Mouse (Mus musculus): ENCODE results near the gene 1500011B03Rik. TPM values are rescaled to one million over a fixed set of nuclear protein-coding genes. Genes with fewer than 3 reads are reported as not detected.

Gene 1500011B03Rik
- total RNA-seq, 2 experiments from 2014 or later, result 162 to 169 TPM

DNA sequence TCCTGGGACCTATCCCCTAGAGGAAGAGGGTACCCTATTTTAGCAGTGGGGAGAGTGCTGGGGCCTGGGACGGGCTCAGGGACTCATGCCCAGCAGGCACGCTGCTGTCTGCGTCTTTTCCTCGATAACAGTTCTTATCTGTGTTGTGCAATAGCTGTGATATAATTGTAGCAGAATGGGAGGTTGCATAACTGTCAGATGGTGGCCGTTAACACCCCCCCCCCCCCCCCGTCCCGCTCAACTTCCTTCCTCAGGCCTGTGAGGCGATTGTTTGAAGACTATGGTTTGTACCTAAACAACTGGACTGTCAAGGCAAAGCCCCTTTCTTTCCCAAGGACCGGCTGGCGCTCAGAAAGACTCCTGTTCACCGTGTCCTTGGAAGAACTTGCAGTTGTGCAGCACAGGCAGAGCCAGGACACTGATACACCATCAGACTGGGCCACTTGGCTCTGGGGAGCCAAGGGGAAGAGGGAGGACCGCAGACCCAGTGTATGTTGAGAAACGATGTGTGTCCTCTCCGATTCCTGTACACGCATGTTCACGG, 38.6 kb downstream of the 1500011B03Rik start:
- DNase-seq (ENCODE audit: low spot score in 2 of 2), result no peak

DNA sequence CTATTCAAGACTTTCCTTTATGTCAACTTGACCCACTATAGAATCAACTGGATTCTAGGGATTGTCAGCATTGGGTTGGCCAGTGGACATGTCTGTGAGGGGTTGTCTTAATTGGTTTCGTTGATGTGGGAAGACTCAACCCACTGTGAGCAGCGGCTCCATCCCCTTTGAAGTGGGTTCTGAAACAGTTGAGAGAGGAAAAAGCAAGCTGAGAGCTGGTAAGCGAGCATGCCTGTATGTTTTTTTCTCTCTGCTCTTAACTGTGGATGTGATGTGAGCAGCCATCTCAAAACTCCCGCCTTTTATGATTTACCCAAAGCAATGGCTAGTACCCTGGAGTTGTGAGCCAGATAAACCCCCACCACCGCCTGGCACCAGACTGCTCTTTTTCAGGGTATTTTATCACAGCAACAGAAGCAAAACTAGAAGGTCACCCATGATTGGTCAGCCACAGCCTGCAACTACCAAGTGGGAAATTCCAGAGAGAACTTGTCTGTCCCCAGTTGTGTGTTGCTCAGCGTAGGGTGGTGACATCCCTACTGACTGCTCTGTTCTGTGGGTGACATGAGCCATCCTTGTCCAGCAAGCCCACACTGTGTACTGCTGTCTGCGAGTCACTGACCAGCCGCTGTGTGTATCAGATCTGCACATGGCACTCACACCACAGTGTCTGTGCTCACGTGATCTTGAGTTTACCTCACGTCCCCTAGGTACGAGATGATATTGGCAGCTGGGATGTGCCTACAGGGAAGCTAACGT, 39.7 kb downstream of the 1500011B03Rik start:
- DNase-seq (ENCODE audit: low spot score in 2 of 2), result no peak

GRCm38 (mm10) chr5:114782991-114783390, 40.3 kb downstream of the 1500011B03Rik start:
- DNase-seq (ENCODE audit: low spot score in 2 of 2), result no peak

GRCm38 (mm10) chr5:114780912-114781311, 42.4 kb downstream of the 1500011B03Rik start:
- no peak for DNase-seq (ENCODE audit: low spot score in 2 of 2)

DNA sequence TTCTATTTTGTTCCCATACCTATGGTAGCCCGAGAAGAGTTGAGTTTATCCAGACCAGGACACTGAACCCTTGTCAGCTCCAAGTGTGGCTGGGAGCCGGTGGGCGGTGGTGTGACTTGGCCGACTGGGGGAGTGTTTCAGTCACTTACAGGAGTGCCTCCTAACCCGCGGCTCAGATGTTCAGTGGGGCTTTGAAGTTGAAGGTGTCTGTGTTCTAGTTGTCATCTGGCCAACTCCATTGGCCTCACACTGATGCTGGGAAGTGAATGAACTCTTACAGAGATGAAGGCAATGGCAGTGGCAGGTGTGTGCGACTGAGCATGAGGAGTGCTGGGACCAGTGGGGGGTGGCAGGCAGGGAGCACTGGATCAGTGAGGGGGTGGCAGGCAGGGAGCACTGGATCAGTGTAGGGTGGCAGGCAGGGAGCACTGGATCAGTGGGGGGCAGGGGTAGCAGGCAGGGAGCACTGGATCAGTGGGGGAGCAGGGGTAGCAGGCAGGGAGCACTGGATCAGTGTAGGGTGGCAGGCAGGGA, 43.2 kb downstream of the 1500011B03Rik start:
- no peak for DNase-seq (ENCODE audit: low spot score in 2 of 2)

DNA sequence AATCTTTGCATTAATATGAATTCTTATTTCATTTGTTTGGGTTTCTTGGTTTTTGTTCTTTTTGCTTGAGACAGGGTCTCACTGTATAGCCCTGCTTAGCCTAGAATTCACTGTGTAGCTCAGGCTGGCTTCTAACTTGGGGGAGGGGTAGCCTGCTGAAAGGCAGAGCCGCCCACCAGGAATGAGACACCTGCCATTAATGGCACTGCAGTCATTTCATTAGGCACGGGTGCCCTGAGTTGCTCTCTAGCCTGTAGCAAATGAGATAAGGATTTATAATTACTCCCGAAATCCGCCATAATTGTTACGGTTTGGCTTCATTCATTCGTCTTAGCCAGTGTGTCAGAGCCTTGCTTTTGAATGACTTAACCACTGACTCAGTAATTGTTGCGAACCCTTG, 47.1 kb downstream of the 1500011B03Rik start:
- peak in 1 of 2 experiments; percentile 63 for DNase-seq (ENCODE audit: low spot score in 2 of 2)

- peak in 1 of 2 experiments; percentile 34 for DNase-seq (ENCODE audit: low spot score in 2 of 2)
Measured at GRCm38 (mm10) chr5:114775056-114775979, 48.0 kb downstream of the 1500011B03Rik start, which contains the start of gene Git2. Gene Git2 (minus strand): TSS chr5:114775517.

- peak; percentile 92 to 94 for DNase-seq (ENCODE audit: low spot score in 2 of 2)
Measured at GRCm38 (mm10) chr5:114774403-114775051, 48.7 kb downstream of the 1500011B03Rik start, which contains the start of gene Ankrd13a. Gene Ankrd13a (plus strand): TSS chr5:114774677.

DNA sequence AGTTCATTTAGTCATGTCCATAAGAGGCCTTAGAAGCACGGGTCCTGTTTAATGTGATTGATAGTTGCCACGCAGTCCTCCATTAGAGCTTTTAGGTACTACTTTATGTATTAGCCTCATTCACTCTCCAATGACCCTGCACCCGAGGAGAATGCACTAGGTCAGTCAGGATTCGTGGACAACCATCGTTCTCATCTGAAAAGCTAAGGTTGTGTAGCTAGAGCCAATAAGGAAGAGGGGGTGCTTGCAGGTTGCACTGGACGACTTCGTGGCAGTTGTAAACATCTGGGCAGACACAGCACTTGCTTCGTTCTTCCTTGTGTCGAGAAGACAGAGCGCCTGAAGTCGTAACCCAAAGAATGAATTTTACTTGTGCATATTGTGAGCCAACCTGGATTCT, 49.5 kb downstream of the 1500011B03Rik start:
- no peak for DNase-seq (ENCODE audit: low spot score in 2 of 2)

DNA sequence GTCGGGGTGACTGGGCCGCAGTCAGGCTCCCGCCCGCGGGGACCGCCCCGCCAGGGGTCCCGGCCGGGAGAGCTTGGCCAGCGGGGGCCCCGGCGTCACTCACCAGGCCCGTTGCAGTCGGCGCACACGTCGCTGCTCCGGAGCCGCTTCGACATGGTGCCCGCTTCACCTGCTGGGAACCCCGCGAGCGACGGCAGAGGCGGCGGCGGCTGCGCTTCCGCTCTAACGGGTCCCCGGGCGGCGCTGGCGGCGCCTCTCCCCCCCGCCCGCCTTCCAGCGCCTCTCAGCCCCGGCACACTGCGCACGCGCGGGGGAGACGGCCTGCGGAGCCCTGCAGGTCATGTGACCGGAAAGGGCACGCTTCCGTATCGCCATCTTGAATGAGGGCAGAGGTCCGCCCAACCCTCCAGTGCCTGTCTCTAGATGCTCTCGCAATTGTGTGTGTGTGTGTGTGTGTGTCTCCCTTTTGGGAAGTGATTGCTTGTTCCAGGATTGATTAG, 50.0 kb downstream of the 1500011B03Rik start:
- DNase-seq (ENCODE audit: low spot score in 2 of 2), result peak; percentile 94 to 98

DNA sequence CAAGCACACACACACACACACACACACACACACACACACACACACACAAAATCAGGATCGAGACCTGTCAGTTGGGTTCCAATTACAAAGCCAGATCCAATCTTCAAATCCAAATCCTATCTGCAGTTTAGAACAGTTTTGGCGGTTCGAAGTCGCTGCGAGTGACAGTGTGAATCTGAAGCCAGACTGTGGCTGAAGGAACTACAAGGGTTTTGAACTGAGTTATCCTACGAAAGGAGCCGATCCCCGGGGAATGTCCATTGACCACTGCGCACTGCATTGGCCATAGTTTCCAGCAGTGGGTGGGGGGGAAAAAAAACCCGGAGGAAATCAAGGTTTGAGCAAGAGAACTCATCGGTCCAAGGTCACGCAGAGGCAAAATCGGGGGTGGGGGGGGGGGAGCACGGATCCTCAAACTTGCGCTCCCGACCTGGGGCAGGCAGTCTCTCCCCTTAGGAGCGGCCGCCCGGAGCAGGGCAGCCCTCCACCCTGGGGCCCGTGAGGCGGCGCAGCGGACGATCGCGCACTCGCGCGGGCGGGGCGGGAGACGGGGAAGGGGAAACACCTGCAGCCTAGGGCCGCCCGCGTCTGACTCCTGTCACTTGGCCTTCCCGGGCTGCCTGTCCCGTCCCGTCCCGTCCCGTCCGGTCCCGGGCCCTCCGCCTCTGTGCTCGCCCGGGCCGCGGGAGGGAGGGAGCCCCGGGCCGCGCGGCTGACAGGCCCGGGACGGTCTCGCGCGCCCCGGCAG, 50.6 kb downstream of the 1500011B03Rik start:
- DNase-seq (ENCODE audit: low spot score in 2 of 2), result no peak

DNA sequence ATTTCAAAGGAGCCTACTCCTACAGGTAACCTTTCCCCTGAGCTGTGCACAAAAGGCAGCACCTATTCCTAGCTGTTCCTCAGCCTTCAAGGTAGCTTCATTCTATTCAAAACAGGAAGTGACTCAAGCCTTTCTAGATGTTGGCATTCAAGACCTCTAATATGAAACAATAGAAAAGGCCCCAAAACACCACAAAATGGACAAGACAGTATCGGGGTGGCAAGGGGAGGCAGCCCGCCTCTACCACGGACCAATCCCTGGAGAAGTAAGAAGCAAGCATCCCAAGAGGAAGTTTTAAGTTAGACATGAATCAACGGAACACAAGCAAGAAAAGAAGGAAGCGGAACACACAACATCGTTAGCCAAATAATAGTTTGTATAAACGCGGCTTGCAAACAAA, 51.5 kb downstream of the 1500011B03Rik start:
- no peak for DNase-seq (ENCODE audit: low spot score in 2 of 2)

DNA sequence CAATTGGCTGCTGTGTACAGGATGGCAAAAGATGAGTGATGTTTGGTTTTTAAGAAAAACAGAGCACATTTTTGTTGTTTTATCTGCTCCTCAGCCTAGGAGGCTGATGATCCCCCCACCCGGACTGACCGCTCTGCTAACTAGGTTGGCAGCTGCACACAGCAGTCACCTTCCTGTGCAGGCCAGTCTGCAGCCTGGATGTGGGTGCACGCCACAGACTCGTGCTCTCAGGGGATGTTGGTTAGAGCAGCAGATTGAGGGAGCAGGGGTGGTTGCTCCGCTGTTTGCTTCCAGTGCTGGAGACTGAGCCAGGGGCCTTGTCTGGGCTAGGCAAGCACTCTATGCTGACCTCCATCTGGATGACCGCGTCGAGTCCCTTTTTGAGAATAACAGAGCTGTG, 53.5 kb downstream of the 1500011B03Rik start:
- DNase-seq (ENCODE audit: low spot score in 2 of 2), result no peak

- DNase-seq (ENCODE audit: low spot score in 2 of 2), result no peak
Measured at GRCm38 (mm10) chr5:114767185-114767584, 56.1 kb downstream of the 1500011B03Rik start.

- DNase-seq (ENCODE audit: low spot score in 2 of 2), result no peak
Measured at GRCm38 (mm10) chr5:114766686-114767085, 56.6 kb downstream of the 1500011B03Rik start.

- DNase-seq (ENCODE audit: low spot score in 2 of 2), result no peak
Measured at GRCm38 (mm10) chr5:114764812-114765735, 58.2 kb downstream of the 1500011B03Rik start.

DNA sequence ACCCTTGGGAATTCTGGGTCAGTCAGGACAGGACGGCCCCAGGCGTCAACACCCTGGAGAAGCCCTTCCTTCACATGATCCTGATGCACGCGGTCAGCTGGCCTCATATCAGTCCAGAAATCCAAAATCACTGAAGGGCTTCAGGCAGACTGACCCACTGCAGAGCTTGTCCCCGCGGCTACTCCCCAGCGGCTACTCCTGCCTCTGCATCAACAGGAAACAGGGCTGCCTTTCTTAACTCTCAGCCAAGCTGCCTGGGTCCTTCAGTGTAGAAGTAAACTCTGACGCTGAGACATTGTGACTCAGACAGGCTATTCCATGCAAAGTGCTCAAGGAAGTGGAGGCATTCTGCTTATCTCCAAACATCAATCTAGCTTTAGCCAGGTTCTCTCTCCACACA, 61.3 kb downstream of the 1500011B03Rik start:
- no peak for DNase-seq (ENCODE audit: low spot score in 2 of 2)

DNA sequence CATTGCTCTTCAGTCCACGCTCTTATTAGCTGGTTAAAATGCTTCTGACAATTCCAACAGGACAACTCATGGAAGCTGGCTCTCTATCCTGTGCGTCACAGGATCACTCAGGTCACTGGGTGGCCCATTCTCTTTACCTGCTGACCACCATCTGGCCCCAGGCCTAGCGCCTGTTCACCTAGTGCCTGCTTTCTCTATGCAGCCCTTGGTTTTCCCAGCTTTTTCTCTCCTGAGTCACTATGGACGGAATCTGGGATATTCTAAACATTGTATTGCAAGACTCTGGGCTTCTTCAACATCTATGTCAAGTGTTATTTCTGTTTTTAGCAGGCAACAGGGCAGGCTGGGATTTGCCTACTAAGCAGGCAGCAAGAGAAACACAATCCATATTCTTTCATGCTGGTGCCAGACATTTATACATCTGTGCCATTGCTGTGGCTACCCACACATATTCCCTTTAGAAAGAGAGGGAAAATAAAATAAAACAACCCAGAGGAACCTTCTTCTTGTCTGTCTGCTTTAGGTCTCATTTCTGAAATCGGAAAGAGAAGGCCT, 63.7 kb downstream of the 1500011B03Rik start:
- DNase-seq (ENCODE audit: low spot score in 2 of 2), result no peak

Data from layer of hippocampus, adult 18-20 months (tissue).